Mouse (Mus musculus) midbrain, postnatal 0 days (tissue): ENCODE data around the gene Prox1. TPM values are rescaled to one million over a fixed set of nuclear protein-coding genes. Genes with fewer than 3 reads are reported as not detected.

Source experiments
- ATAC-seq: fragments of 200-750 bp; cut with Nextera tagmentation; 2 replicates; pipeline ENCODE4 v1.8.0; 2017; ENCODE audit warnings: moderate number of reproducible peaks, mild to moderate bottlenecking, moderate TSS enrichment, moderate library complexity; ENCODE audit not compliant: low FRiP score
- DNase-seq: peaks from one replicate; pipeline ENCODE4 v3.0.0-alpha.2; 2015; ENCODE audit warnings: low spot score
- H3K27ac ChIP-seq: fragments of 300-500 bp; sonication (generic); 2 replicates; pipeline ENCODE4 v1.5.1; 2014; ENCODE audit warnings: low read depth, mild to moderate bottlenecking, low read length, mixed read lengths
- H3K27me3 ChIP-seq: fragments of 300-500 bp; sonication (generic); 2 replicates; pipeline ENCODE4 v1.6.1; 2014; ENCODE audit warnings: low read length, control low read depth, mixed read lengths; ENCODE audit not compliant: insufficient read depth
- H3K36me3 ChIP-seq: fragments of 300-500 bp; sonication (generic); 2 replicates; pipeline ENCODE4 v1.6.1; 2014; ENCODE audit warnings: low read length, control low read depth, mixed read lengths; ENCODE audit not compliant: insufficient read depth
- H3K4me1 ChIP-seq: fragments of 300-500 bp; sonication (generic); 2 replicates; pipeline ENCODE4 v1.6.1; 2014; ENCODE audit warnings: mild to moderate bottlenecking, control low read depth, antibody characterized with exemption, low read length, mixed read lengths; ENCODE audit not compliant: insufficient read depth
- H3K4me2 ChIP-seq: fragments of 300-500 bp; sonication (generic); 2 replicates; pipeline ENCODE4 v1.6.1; 2014; ENCODE audit warnings: low read depth, mild to moderate bottlenecking, low read length, mixed read lengths; ENCODE audit not compliant: poor library complexity, severe bottlenecking
- H3K4me3 ChIP-seq: fragments of 300-500 bp; sonication (generic); 2 replicates; pipeline ENCODE4 v1.5.1; 2014; ENCODE audit warnings: low read depth, mild to moderate bottlenecking, low read length, moderate library complexity
- H3K9ac ChIP-seq: fragments of 300-500 bp; sonication (generic); replicated peaks from 2 replicates; pipeline ENCODE4 v1.6.1; 2014; ENCODE audit warnings: mild to moderate bottlenecking, low read length, moderate library complexity, mixed read lengths; ENCODE audit not compliant: poor library complexity, severe bottlenecking
- H3K9me3 ChIP-seq: fragments of 300-500 bp; sonication (generic); 2 replicates; pipeline ENCODE4 v1.6.1; 2016; ENCODE audit warnings: low read length, control low read depth
- CTCF ChIP-seq: IDR thresholded peaks from 2 replicates; pipeline ENCODE4 v1.5.1; 2016; ENCODE audit warnings: antibody characterized with exemption, mild to moderate bottlenecking
- WGBS: fragments of 180-500 bp; shearing (Covaris S2); extraction: QIAGEN DNeasy Blood & Tissue Kit; methylation state at CpG from one replicate; pipeline ENCODE4 v1.1.7; 2014; 5-methylcytosine and 5-hydroxymethylcytosine counted together
- polyA plus RNA-seq: library from polyadenylated mRNA; unstranded; fragments of >200 nt; fragmentation: Nextera tagmentation; extraction: Ambion mirVana; gene quantifications from 2 replicates; pipeline ENCODE4 v1.2.1, GENCODE M21; 2015
- total RNA-seq: library from RNA; depleted of rRNA; stranded (reverse); fragments of >200 nt; gene quantifications from 2 replicates; pipeline ENCODE4 v1.2.3, GENCODE M21; 2014; rRNA removed

The Prox1 gene
- total RNA-seq: 11.1 and 16.0 TPM in 2 replicates
- polyA plus RNA-seq: 6.0 and 11.9 TPM in 2 replicates

- peak within 1 kb of the TSS; percentile 57 for H3K4me3 ChIP-seq
- H3K4me1 ChIP-seq: peaks cover 8% of the 10 kb centered on the region; the same call in 1 of the 2 replicates
- no peaks in the 10 kb centered on the region for H3K36me3 ChIP-seq
- peak within 1 kb of the TSS; percentile 96 for H3K4me2 ChIP-seq
- ATAC-seq (peak; percentile 84), DNase-seq (peak; percentile 89)
- TF ChIP-seq CTCF: no peak
- H3K9ac ChIP-seq: peak within 1 kb of the TSS; percentile 55
- no peaks in the 10 kb centered on the region for H3K9me3 ChIP-seq
- peak within 1 kb of the TSS; percentile 55 for H3K27ac ChIP-seq
- peaks cover 9% of the 10 kb centered on the region for H3K27me3 ChIP-seq
- WGBS: under 1% methylated on average over 60 of the region's 62 CpGs
These were observed at the start of gene Prox1 for GRCm38 (mm10) chr1:190169911-190170818. Gene Prox1 (minus strand): TSS chr1:190170714.

GRCm38 (mm10) chr1:190216621-190217020 lies 46.1 kb upstream of the Prox1 start:
- WGBS: 56% methylated on average over 15 of the region's 15 CpGs
- no peaks in the 10 kb centered on the region for H3K36me3 ChIP-seq
- H3K9ac ChIP-seq: no peak overlapping the region
- no peaks in the 10 kb centered on the region for H3K9me3 ChIP-seq
- no peak overlapping the region for H3K4me3 ChIP-seq
- H3K4me1 ChIP-seq: no peaks in the 10 kb centered on the region
- DNase-seq (no peak), ATAC-seq (no peak)
- TF ChIP-seq CTCF: no peak
- no peak overlapping the region for H3K27ac ChIP-seq
- no peak overlapping the region for H3K4me2 ChIP-seq
- H3K27me3 ChIP-seq: no peaks in the 10 kb centered on the region

- Histone ChIP-seq H3K4me3 (no peak overlapping the region), H3K4me1 (no peaks in the 10 kb centered on the region), H3K9me3 (no peaks in the 10 kb centered on the region), H3K4me2 (no peak overlapping the region), H3K27me3 (no peaks in the 10 kb centered on the region), H3K27ac (no peak overlapping the region), H3K9ac (no peak overlapping the region), H3K36me3 (no peaks in the 10 kb centered on the region)
- no peak for ATAC-seq
- TF ChIP-seq CTCF: no peak
- WGBS: 82% methylated on average over 7 of the region's 7 CpGs
- no peak for DNase-seq
These were observed 44.1 kb upstream of the Prox1 start for GRCm38 (mm10) chr1:190214626-190215025.

- no peaks in the 10 kb centered on the region for H3K4me1 ChIP-seq
- ATAC-seq (no peak), DNase-seq (no peak)
- no peak for TF ChIP-seq CTCF
- H3K36me3 ChIP-seq: no peaks in the 10 kb centered on the region
- no peak overlapping the region for H3K9ac ChIP-seq
- no peaks in the 10 kb centered on the region for H3K9me3 ChIP-seq
- H3K27ac ChIP-seq: no peak overlapping the region
- H3K27me3 ChIP-seq: no peaks in the 10 kb centered on the region
- WGBS: 92% methylated on average over 6 of the region's 6 CpGs
- H3K4me3 ChIP-seq: no peak overlapping the region
- H3K4me2 ChIP-seq: no peak overlapping the region
These were observed 42.7 kb upstream of the Prox1 start for GRCm38 (mm10) chr1:190213175-190213574.

GRCm38 (mm10) chr1:190207246-190207645 lies 36.7 kb upstream of the Prox1 start:
- 92% methylated on average over 8 of the region's 8 CpGs for WGBS

GRCm38 (mm10) chr1:190205691-190206090 lies 35.2 kb upstream of the Prox1 start:
- Histone ChIP-seq H3K27ac (no peak overlapping the region), H3K9me3 (no peaks in the 10 kb centered on the region), H3K27me3 (no peaks in the 10 kb centered on the region), H3K4me3 (no peak overlapping the region), H3K4me2 (no peak overlapping the region), H3K36me3 (no peaks in the 10 kb centered on the region), H3K9ac (no peak overlapping the region), H3K4me1 (no peaks in the 10 kb centered on the region)
- DNase-seq (no peak), ATAC-seq (no peak)
- WGBS: 89% methylated on average over 2 of the region's 2 CpGs
- TF ChIP-seq CTCF: no peak

More at GRCm38 (mm10) chr1:190207246-190207645, 36.7 kb upstream of the Prox1 start:
- Histone ChIP-seq H3K27ac (no peak overlapping the region), H3K36me3 (no peaks in the 10 kb centered on the region), H3K4me3 (no peak overlapping the region), H3K27me3 (no peaks in the 10 kb centered on the region), H3K9me3 (no peaks in the 10 kb centered on the region), H3K4me1 (no peaks in the 10 kb centered on the region), H3K9ac (no peak overlapping the region), H3K4me2 (no peak overlapping the region)
- TF ChIP-seq CTCF: no peak
- DNase-seq: no peak
- no peak for ATAC-seq
